Mouse (Mus musculus) kidney, postnatal 36 days (tissue): Measurements from ENCODE around the gene Zbtb9.

ENCODE experiments used
- DNase-seq, 2 experiments: peaks; one replicate each; pipeline ENCODE4 v3.0.0; 2021 to 2022; ENCODE audit warnings: mixed read lengths in 2 of 2

Gene Zbtb9

DNA sequence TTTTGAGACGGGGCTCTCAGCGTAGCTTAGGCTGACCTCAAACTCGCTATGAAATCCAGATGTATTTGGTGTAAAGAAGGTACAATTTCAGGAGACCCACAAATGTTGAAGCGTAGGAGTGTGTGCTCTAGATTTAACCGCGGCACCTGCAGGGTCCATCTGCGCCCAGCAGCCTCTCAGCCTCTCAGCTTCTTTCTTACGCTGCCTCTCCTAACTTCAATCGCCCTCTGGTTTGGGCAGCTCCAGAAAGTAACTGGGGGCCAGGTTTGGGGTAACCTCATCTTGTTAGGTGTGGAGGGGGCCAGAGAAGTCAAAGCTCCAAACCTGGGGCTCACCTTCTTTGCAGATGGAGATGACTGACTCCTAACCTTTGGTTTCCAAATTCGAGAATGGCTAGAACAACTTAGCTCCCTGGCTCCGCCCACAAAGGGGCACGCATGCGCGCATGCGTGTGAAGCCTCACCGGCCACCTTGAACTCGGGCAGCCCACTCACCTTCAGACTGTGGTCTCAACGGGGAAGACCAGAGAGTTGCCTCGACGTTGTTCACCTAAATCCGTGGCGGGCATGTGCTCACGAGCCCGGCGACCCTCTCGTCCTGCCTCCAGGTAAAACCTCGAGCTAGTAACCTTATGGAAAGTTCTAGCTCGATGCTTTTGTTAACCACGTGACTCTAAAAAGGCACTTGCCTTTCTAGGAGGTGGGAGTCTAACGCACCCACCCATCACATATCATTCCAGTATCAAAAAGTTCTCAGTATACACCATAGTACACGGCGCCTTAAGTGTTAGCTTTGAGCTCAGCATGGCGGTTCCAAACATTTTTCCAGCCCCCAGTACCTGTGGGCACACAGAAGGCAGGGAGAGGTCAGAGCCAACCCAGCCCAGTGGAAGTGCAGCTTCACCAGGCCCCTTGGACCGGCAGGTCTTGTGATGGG is 44.9 kb downstream of the Zbtb9 start:
- peak; percentile 86 to 96 for DNase-seq

GRCm38 (mm10) chr17:27018555-27019196 is 45.7 kb downstream of the Zbtb9 start:
- DNase-seq = peak in 1 of 2 experiments; percentile 38

GRCm38 (mm10) chr17:27021076-27021475 is 48.1 kb downstream of the Zbtb9 start:
- DNase-seq = no peak

DNA sequence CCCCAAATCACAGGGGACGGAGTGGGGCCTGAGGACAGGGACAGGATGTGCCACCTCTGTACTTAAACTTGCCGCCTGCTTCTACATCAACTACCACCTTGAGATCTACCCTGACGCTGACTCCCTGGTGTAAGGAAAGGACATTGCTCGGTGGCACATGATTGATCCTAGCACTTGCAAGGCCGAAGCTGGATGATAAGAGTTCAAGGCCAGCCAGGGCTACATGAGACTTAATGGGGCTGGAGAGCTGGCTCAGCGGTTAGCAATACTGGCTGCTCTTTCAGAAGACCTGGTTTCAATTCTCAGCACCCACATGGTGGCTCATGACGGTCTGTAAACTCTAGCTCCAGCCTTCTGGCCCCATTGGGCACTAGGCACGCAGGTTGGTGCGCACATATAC is 48.8 kb downstream of the Zbtb9 start:
- DNase-seq = no peak

- DNase-seq = no peak
These were observed 50.4 kb downstream of the Zbtb9 start for GRCm38 (mm10) chr17:27023342-27023741.

DNA sequence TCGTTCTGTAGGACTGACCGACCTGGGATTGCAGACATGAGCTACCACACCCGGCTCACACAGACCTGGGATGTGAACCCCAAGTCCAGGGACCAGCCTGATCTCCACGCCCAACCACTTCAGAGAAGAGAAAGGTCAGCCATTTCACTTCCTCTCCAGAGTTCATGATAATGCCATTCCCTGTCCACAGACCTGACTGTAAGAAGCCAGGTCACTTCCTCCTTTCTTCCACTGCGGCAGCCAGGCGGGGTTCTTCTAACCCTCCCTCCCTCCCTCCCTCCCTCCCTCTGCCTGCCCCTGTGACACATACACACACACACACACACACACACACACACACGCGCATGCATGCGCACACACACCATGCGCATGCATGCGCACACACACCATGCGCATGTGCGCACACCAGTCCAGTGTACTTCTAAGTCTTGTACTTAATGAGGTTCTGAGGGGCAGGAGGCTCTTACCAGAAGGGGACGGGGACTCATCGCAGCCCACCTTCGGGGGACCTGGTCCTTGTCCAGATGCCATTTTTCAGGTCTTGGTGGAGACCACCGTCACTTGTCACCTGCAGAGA is 52.4 kb downstream of the Zbtb9 start:
- no peak for DNase-seq

GRCm38 (mm10) chr17:27025951-27026350 is 53.0 kb downstream of the Zbtb9 start:
- DNase-seq = no peak

- peak; percentile 61 to 68 for DNase-seq
These were observed 54.7 kb downstream of the Zbtb9 start for GRCm38 (mm10) chr17:27027460-27028283.

GRCm38 (mm10) chr17:27028284-27028795 is 55.4 kb downstream of the Zbtb9 start:
- DNase-seq = peak; percentile 91 to 94

GRCm38 (mm10) chr17:27028909-27029308 is 55.9 kb downstream of the Zbtb9 start, which contains the start of gene Bak1:
Bak1 (minus strand) TSS chr17:27029009.
- no peak for DNase-seq

DNA sequence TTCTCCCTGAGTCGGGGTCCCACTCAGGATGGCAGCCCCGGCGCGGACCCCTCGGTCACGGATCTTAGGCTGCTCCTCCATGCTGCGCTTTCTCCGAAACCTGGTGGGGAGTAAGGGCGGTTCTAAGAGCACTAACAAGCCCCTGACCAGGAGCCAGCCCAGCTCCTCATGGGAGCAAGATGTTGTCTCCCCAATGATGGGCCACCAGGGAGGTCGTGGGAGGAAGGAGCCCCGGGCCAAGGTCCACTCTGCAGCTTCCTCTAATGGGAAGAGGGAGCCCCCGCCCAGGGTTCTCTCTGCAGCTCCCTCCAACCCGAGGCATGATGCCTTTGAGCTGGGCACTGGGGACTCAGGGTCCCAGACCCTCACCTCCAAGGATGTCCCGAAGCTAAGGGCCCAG is 56.5 kb downstream of the Zbtb9 start:
- no peak for DNase-seq

GRCm38 (mm10) chr17:27030896-27031295 is 57.9 kb downstream of the Zbtb9 start:
- DNase-seq = no peak

DNA sequence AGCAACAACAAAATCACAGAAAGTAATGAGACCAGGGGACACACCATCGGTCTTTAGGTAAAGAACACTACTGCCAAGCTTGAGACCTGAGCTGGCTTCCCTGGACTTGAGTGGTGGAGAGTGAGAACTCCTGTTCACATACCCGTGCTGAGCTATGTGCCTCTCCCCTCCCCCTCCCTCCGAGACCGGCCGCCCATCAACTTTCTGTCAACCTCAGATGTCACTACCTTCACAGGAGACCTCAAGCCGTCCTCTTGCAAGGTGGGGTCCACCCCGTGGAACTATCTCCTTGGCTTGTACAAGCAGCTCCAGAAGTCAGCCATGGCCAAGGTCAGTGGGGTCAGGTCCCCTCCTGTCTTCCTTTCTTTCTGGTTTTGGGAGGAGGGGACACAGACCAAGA is 59.4 kb downstream of the Zbtb9 start:
- DNase-seq = no peak

DNA sequence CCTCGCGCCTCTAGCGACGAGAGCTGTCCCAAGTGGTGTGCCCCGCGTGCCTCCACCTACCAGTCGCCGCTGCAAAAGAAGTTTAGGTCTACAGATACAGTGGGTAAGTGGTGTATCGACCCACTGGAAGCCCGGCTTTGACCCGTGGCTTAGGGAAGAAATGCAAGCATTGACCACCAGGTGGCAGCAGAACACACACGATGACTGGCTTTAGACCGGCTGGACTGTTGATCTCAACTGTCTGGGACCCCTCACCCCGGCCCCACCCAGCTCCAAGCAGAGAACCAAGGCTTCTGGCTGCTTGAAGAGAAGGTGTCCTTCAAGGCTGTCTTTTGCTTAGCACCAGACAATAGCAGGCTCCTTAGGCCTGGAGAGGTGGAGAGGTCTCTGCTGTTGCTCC is 59.9 kb downstream of the Zbtb9 start:
- peak; percentile 68 to 90 for DNase-seq

GRCm38 (mm10) chr17:27036465-27036864 is 63.5 kb downstream of the Zbtb9 start:
- DNase-seq = peak in 1 of 2 experiments; percentile 27

DNA sequence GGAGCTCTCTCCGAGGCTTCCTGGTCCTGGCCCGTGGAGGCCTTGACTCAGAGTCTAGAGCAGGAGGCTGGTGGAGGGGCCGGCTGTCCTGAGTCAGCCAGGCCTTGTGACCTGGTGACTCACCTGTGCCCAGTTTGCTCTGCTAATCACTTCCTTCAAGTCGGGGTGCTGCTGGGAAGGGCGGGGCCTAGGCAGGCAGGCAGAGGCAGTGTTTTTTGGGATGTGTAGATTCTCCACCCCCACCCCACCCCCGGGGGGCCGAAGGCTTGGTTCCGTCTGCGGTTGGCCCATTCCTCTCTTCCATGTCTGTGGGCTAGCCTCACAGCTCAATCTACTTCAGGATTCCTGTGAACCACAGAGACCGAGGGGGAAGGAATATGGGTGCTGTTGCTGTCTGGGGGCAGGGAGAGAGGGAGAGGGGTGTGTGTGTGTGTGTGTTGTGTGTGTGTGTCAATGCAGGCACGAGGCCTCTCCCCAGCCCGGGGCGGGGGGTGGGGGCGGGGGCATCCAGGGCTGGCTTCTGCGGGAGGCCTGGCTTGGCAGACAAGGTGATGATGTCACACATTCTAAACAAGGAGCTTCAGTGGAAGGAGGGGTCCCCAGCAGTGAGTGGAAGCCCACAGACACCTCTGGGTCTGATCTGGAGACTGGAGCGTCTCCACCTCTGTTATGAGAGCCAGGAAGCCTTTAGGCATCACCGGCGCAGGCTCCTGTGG is 65.5 kb downstream of the Zbtb9 start:
- DNase-seq = no peak

GRCm38 (mm10) chr17:27039432-27040102 is 66.6 kb downstream of the Zbtb9 start:
- no peak for DNase-seq

GRCm38 (mm10) chr17:27040304-27041045 is 67.5 kb downstream of the Zbtb9 start:
- DNase-seq = peak; percentile 66 to 75

GRCm38 (mm10) chr17:27041046-27041786 is 68.2 kb downstream of the Zbtb9 start:
- no peak for DNase-seq

DNA sequence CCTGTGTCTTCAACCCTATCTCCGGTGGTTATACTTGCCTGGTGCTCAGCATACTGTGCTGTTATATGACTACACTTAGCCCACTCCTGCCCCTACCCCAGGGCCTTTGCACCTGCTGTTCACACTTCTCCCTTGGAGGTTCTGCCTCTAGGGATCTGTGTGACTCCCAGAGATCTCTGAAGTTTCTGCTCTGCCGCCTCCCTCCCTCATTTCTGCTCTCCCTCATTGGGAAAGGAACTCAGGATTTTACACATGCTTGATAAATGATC is 68.8 kb downstream of the Zbtb9 start:
- no peak for DNase-seq
